19 mouse cellular contexts compared by ENCODE assay signal in genomic region chr13:53163671-53164070, GRCm38 (mm10).
DNase-seq lines count a peak whose midpoint lies in the region; ATAC-seq and TF ChIP-seq lines count a peak whose summit lies in the region.
"Had no signal": no experiment of that assay in that cellular context is flagged by ENCODE, and none has a peak within 500 bp of the region (broad histone marks: within the 10 kb centered on the region; RNA-seq: fewer than 3 reads in every experiment).

No protein-coding gene starts in this region.

- no peak for TF ChIP-seq POLR2A in brain, embryonic 14.5 days (IDR thresholded peaks at IDR 0.05; ENCODE audit: borderline replicate concordance, extremely low read depth, insufficient read depth, insufficient read length, poor library complexity, severe bottlenecking)

- no peaks in the 10 kb centered on the region for H3K36me3 ChIP-seq in kidney, embryonic 16.5 days (ENCODE audit: insufficient read depth, low read length)
- no peaks in the 10 kb centered on the region for H3K36me3 ChIP-seq in neural tube, embryonic 11.5 days (ENCODE audit: control insufficient read depth, insufficient read depth, low read length)
- H3K36me3 ChIP-seq: liver, embryonic 13.5 days; midbrain, embryonic 12.5 days had no signal

- DNase-seq in kidney, adult 8-10 months: no peak
- peak; percentile 47 for DNase-seq in brain, embryonic 14.5 days (ENCODE audit: low read depth)
- DNase-seq in neural tube, embryonic 11.5 days (ENCODE audit: low spot score): peak; percentile 37
- DNase-seq in adrenal gland, postnatal 25 days: no peak
- DNase-seq in ovary, postnatal 10 days (ENCODE audit: low spot score): no peak
- DNase-seq: cerebellum, adult 9-11 months; heart, postnatal 14 days; kidney, adult 18-20 months; liver, embryonic 13.5 days; right cerebral cortex, adult 18-20 months; thymus, adult 2 months had no signal

- H3K9ac ChIP-seq in kidney, embryonic 16.5 days (replicated peaks; ENCODE audit: low read length): no peak overlapping the region
- H3K9ac ChIP-seq in neural tube, embryonic 11.5 days (ENCODE audit: low read length): no peak overlapping the region
- H3K9ac ChIP-seq: liver, embryonic 13.5 days; midbrain, embryonic 12.5 days had no signal

- H3K4me2 ChIP-seq in kidney, embryonic 16.5 days (replicated peaks; ENCODE audit: low read depth, low read length): 0 out of 2 replicates have a peak overlapping the region, but pooled peaks have one; percentile 0
- H3K4me2 ChIP-seq in neural tube, embryonic 11.5 days (ENCODE audit: low read depth): no peak overlapping the region
- H3K4me2 ChIP-seq: heart, embryonic 11.5 days; liver, embryonic 13.5 days; midbrain, embryonic 12.5 days had no signal

- TF ChIP-seq CTCF in brain, embryonic 14.5 days (IDR thresholded peaks at IDR 0.05; ENCODE audit: borderline replicate concordance, extremely low read depth, insufficient read depth, insufficient read length): no peak

- H3K27me3 ChIP-seq in kidney, embryonic 16.5 days (ENCODE audit: insufficient read depth, low read length): no peaks in the 10 kb centered on the region
- H3K27me3 ChIP-seq in neural tube, embryonic 11.5 days (ENCODE audit: control insufficient read depth, insufficient read depth, low read length): no peaks in the 10 kb centered on the region
- H3K27me3 ChIP-seq: liver, embryonic 13.5 days; midbrain, embryonic 12.5 days had no signal

- H3K4me1 ChIP-seq in kidney, embryonic 16.5 days (ENCODE audit: insufficient read depth, low read length): peaks cover 14% of the 10 kb centered on the region; the same call in 1 of the 2 replicates
- peaks cover 12% of the 10 kb centered on the region for H3K4me1 ChIP-seq in neural tube, embryonic 11.5 days (ENCODE audit: control insufficient read depth, insufficient read depth, low read length)
- H3K4me1 ChIP-seq: liver, embryonic 13.5 days had no signal

- no peak for ATAC-seq in kidney, embryonic 16.5 days (ENCODE audit: low FRiP score, low TSS enrichment)
- ATAC-seq in hematopoietic stem cell, adult 5-6 weeks (replicated peaks in 1 of 2; ENCODE audit: insufficient read depth in 1 of 2, low FRiP score in 2 of 2, low TSS enrichment in 1 of 2, low read depth in 1 of 2, poor library complexity in 2 of 2, severe bottlenecking in 2 of 2): peak; percentile 42; a peak in 2 of 4 replicates
- no peak for ATAC-seq in neural tube, embryonic 11.5 days (ENCODE audit: insufficient read depth, low FRiP score, low TSS enrichment)
- ATAC-seq: forebrain, embryonic 14.5 days; Patski had no signal

- H3K9me3 ChIP-seq in kidney, embryonic 16.5 days (ENCODE audit: low read length): no peaks in the 10 kb centered on the region
- H3K9me3 ChIP-seq in neural tube, embryonic 11.5 days (ENCODE audit: control insufficient read depth, low read length): no peaks in the 10 kb centered on the region
- H3K9me3 ChIP-seq: liver, embryonic 13.5 days; midbrain, embryonic 12.5 days had no signal

- WGBS in kidney, embryonic 16.5 days: 9% methylated on average over 10 of the region's 10 CpGs
- 10% methylated on average over 10 of the region's 10 CpGs for WGBS in neural tube, embryonic 11.5 days

- H3K4me3 ChIP-seq in kidney, embryonic 16.5 days (ENCODE audit: low read length): no peak overlapping the region
- H3K4me3 ChIP-seq in neural tube, embryonic 11.5 days (ENCODE audit: low read depth, low read length): no peak overlapping the region
- H3K4me3 ChIP-seq: erythroblast, embryonic 14.5 days; liver, embryonic 13.5 days; midbrain, embryonic 12.5 days had no signal

- H3K27ac ChIP-seq in kidney, embryonic 16.5 days (ENCODE audit: low read length): no peak overlapping the region; the same call in 1 of the 2 replicates
- no peak overlapping the region for H3K27ac ChIP-seq in neural tube, embryonic 11.5 days (ENCODE audit: low read depth, low read length)
- H3K27ac ChIP-seq: liver, embryonic 13.5 days; macrophage; midbrain, embryonic 12.5 days had no signal

Comparison
In these comparisons a context has a peak if more than half of its experiments do, and no peak if none do; other contexts are left out.
1. ATAC-seq: peak in hematopoietic stem cell, adult 5-6 weeks (2 of 2); none in kidney, embryonic 16.5 days (single experiment) and neural tube, embryonic 11.5 days (single experiment).
2. DNase-seq: peak in brain, embryonic 14.5 days (single experiment) and neural tube, embryonic 11.5 days (single experiment); none in kidney, adult 8-10 months (0 of 2), adrenal gland, postnatal 25 days (single experiment) and ovary, postnatal 10 days (single experiment).